Mouse (Mus musculus) hindbrain, embryonic 16.5 days (tissue): ENCODE measurements around the gene Adra1b. TPM values are rescaled to one million over a fixed set of nuclear protein-coding genes. Genes with fewer than 3 reads are reported as not detected.

ENCODE experiments used
- ATAC-seq: fragments of 200-750 bp; cut with Nextera tagmentation; 2 replicates; pipeline ENCODE4 v1.8.0; 2017; ENCODE audit warnings: moderate TSS enrichment, moderate library complexity
- H3K27ac ChIP-seq: fragments of 300-500 bp; sonication (generic); 2 replicates; pipeline ENCODE4 v1.5.1; 2014; ENCODE audit warnings: low read depth, mild to moderate bottlenecking, control low read depth, low read length, moderate library complexity
- H3K27me3 ChIP-seq: fragments of 300-500 bp; sonication (generic); replicated peaks from 2 replicates; pipeline ENCODE4 v1.6.1; 2014; ENCODE audit warnings: low read length; ENCODE audit not compliant: control insufficient read depth, insufficient read depth
- H3K36me3 ChIP-seq: fragments of 300-500 bp; sonication (generic); 2 replicates; pipeline ENCODE4 v1.6.1; 2014; ENCODE audit warnings: mild to moderate bottlenecking, low read length, moderate library complexity, mixed read lengths; ENCODE audit not compliant: control insufficient read depth, insufficient read depth
- H3K4me1 ChIP-seq: fragments of 300-500 bp; sonication (generic); 2 replicates; pipeline ENCODE4 v1.6.1; 2014; ENCODE audit warnings: low read depth, low read length; ENCODE audit not compliant: control insufficient read depth, insufficient read depth
- H3K4me2 ChIP-seq: fragments of 300-500 bp; sonication (generic); 2 replicates; pipeline ENCODE4 v1.6.1; 2014; ENCODE audit warnings: mild to moderate bottlenecking, low read length, control low read depth, moderate library complexity
- H3K4me3 ChIP-seq: fragments of 300-500 bp; sonication (generic); 2 replicates; pipeline ENCODE4 v1.5.1; 2014; ENCODE audit warnings: mild to moderate bottlenecking, low read length, control low read depth, moderate library complexity
- H3K9ac ChIP-seq: fragments of 300-500 bp; sonication (generic); 2 replicates; pipeline ENCODE4 v1.6.1; 2014; ENCODE audit warnings: low read depth, mild to moderate bottlenecking, control low read depth, low read length, moderate library complexity
- H3K9me3 ChIP-seq: fragments of 300-500 bp; sonication (generic); 2 replicates; pipeline ENCODE4 v1.6.1; 2014; ENCODE audit warnings: mild to moderate bottlenecking, low read length, moderate library complexity; ENCODE audit not compliant: control insufficient read depth
- WGBS: fragments of 180-500 bp; shearing (Covaris S2); extraction: QIAGEN DNeasy Blood & Tissue Kit; methylation state at CpG from one replicate; pipeline ENCODE4 v1.1.7; 2014; 5-methylcytosine and 5-hydroxymethylcytosine counted together
- polyA plus RNA-seq: library from polyadenylated mRNA; unstranded; fragments of >200 nt; fragmentation: Nextera tagmentation; extraction: Ambion mirVana; gene quantifications from 2 replicates; pipeline ENCODE4 v1.2.1, GENCODE M21; 2015

Gene Adra1b
- polyA plus RNA-seq, 1 experiment from 2014 or later: 19.4 TPM

- Histone ChIP-seq H3K36me3 (no peaks in the 10 kb centered on the region), H3K9ac (no peak overlapping the region), H3K4me2 (no peak overlapping the region), H3K27ac (no peak overlapping the region), H3K9me3 (no peaks in the 10 kb centered on the region), H3K4me3 (no peak overlapping the region), H3K4me1 (no peaks in the 10 kb centered on the region), H3K27me3 (no peaks in the 10 kb centered on the region)
- no peak for ATAC-seq
- WGBS: 90% methylated on average over 5 of the region's 5 CpGs
These were observed 17.3 kb downstream of the Adra1b start for GRCm38 (mm10) chr11:43883641-43884181.

- no peaks in the 10 kb centered on the region for H3K4me1 ChIP-seq
- WGBS: 74% methylated on average over 5 of the region's 5 CpGs
- H3K4me2 ChIP-seq: no peak overlapping the region
- H3K27me3 ChIP-seq: no peaks in the 10 kb centered on the region
- no peaks in the 10 kb centered on the region for H3K9me3 ChIP-seq
- no peak overlapping the region for H3K9ac ChIP-seq
- no peak for ATAC-seq
- H3K4me3 ChIP-seq: no peak overlapping the region
- no peaks in the 10 kb centered on the region for H3K36me3 ChIP-seq
- no peak overlapping the region for H3K27ac ChIP-seq
These were observed 23.8 kb downstream of the Adra1b start for GRCm38 (mm10) chr11:43877211-43877610.

- no peak overlapping the region for H3K9ac ChIP-seq
- H3K4me3 ChIP-seq: no peak overlapping the region
- WGBS: 66% methylated on average over 4 of the region's 4 CpGs
- no peaks in the 10 kb centered on the region for H3K36me3 ChIP-seq
- no peak for ATAC-seq
- no peaks in the 10 kb centered on the region for H3K4me1 ChIP-seq
- H3K27ac ChIP-seq: no peak overlapping the region
- no peaks in the 10 kb centered on the region for H3K27me3 ChIP-seq
- no peak overlapping the region for H3K4me2 ChIP-seq
- no peaks in the 10 kb centered on the region for H3K9me3 ChIP-seq
These were observed 33.2 kb downstream of the Adra1b start for GRCm38 (mm10) chr11:43867721-43868281.

- H3K27ac ChIP-seq: no peak overlapping the region
These were observed 35.5 kb downstream of the Adra1b start for GRCm38 (mm10) chr11:43865298-43866165.

GRCm38 (mm10) chr11:43853046-43853445 lies 48.0 kb downstream of the Adra1b start:
- no peaks in the 10 kb centered on the region for H3K27me3 ChIP-seq
- WGBS: 49% methylated on average over 6 of the region's 6 CpGs
- H3K4me2 ChIP-seq: no peak overlapping the region
- ATAC-seq: no peak
- H3K9ac ChIP-seq: no peak overlapping the region
- no peak overlapping the region for H3K27ac ChIP-seq
- no peaks in the 10 kb centered on the region for H3K36me3 ChIP-seq
- no peak overlapping the region for H3K4me3 ChIP-seq
- no peaks in the 10 kb centered on the region for H3K9me3 ChIP-seq
- no peaks in the 10 kb centered on the region for H3K4me1 ChIP-seq

More at GRCm38 (mm10) chr11:43865298-43866165, 35.5 kb downstream of the Adra1b start:
- WGBS: 85% methylated on average over 6 of the region's 6 CpGs
- Histone ChIP-seq H3K4me2 (no peak overlapping the region), H3K9me3 (no peaks in the 10 kb centered on the region), H3K27me3 (no peaks in the 10 kb centered on the region), H3K4me3 (no peak overlapping the region), H3K36me3 (no peaks in the 10 kb centered on the region), H3K4me1 (no peaks in the 10 kb centered on the region), H3K9ac (no peak overlapping the region)
- ATAC-seq: no peak

GRCm38 (mm10) chr11:43848056-43848455 lies 53.0 kb downstream of the Adra1b start:
- WGBS: 77% methylated on average over 4 of the region's 4 CpGs
- no peak overlapping the region for H3K27ac ChIP-seq
- ATAC-seq: no peak

GRCm38 (mm10) chr11:43841596-43841995 lies 59.4 kb downstream of the Adra1b start:
- H3K27me3 ChIP-seq: no peaks in the 10 kb centered on the region; the same call in 1 of the 2 replicates
- no peak overlapping the region for H3K4me2 ChIP-seq
- H3K27ac ChIP-seq: no peak overlapping the region
- no peak overlapping the region for H3K9ac ChIP-seq
- no peak for ATAC-seq
- H3K36me3 ChIP-seq: no peaks in the 10 kb centered on the region
- WGBS: 77% methylated on average over 10 of the region's 10 CpGs
- no peaks in the 10 kb centered on the region for H3K9me3 ChIP-seq
- no peak overlapping the region for H3K4me3 ChIP-seq
- H3K4me1 ChIP-seq: peaks cover 1% of the 10 kb centered on the region; the same call in 1 of the 2 replicates

More at GRCm38 (mm10) chr11:43848056-43848455, 53.0 kb downstream of the Adra1b start:
- Histone ChIP-seq H3K27me3 (no peaks in the 10 kb centered on the region), H3K9ac (no peak overlapping the region), H3K36me3 (no peaks in the 10 kb centered on the region), H3K4me1 (no peaks in the 10 kb centered on the region), H3K4me3 (no peak overlapping the region), H3K4me2 (no peak overlapping the region), H3K9me3 (no peaks in the 10 kb centered on the region)

- 67% methylated on average over 6 of the region's 6 CpGs for WGBS
- H3K9me3 ChIP-seq: no peaks in the 10 kb centered on the region
These were observed 60.5 kb downstream of the Adra1b start for GRCm38 (mm10) chr11:43840491-43840890.

More at GRCm38 (mm10) chr11:43840491-43840890, 60.5 kb downstream of the Adra1b start:
- Histone ChIP-seq H3K27ac (no peak overlapping the region), H3K4me1 (peaks cover 8% of the 10 kb centered on the region; the same call in 1 of the 2 replicates), H3K4me2 (no peak overlapping the region), H3K36me3 (no peaks in the 10 kb centered on the region), H3K4me3 (no peak overlapping the region), H3K9ac (no peak overlapping the region), H3K27me3 (peaks cover 2% of the 10 kb centered on the region)
- ATAC-seq: no peak
